Mouse (Mus musculus): Measurements from ENCODE around the gene Noxa1. TPM values are rescaled to one million over a fixed set of nuclear protein-coding genes. Genes with fewer than 3 reads are reported as not detected.

The Noxa1 gene
- polyA plus RNA-seq, 1 experiment = not detected

DNA sequence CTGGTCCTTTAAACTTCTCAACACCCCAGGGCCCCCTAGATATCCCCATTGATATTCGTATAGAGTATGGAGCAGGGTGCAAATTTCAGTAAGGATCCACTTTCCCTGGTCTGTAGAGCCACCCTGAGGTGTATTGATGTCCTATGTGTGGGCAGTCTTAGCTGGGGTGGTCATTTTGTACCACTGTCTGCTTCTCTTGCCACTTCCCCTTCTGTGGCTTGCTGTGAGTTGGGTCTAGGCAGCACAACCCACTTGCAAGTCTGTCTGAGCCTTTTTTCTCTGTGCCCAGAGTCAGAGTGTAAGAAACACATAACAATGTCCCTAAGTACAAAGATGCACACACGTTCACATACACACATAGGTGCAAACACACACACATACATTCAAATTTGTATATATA lies 19.4 kb upstream of the Noxa1 start:
- Histone ChIP-seq H3K4me3 (ENCODE audit: insufficient read depth, low read depth, low read length) (no peak overlapping the region), H3K36me3 (ENCODE audit: control insufficient read depth, insufficient read depth, low read length) (no peaks in the 10 kb centered on the region)
- WGBS = 78% methylated on average over 2 of the region's 2 CpGs

GRCm38 (mm10) chr2:25111184-25111791 lies 16.3 kb upstream of the Noxa1 start:
- no peak for DNase-seq
- peak overlapping the region; percentile 27 for H3K27ac ChIP-seq (ENCODE audit: insufficient read depth, low read depth, low read length)
- 53% methylated on average over 9 of the region's 9 CpGs for WGBS
- no peaks in the 10 kb centered on the region for H3K27me3 ChIP-seq (replicated peaks; ENCODE audit: control insufficient read depth, insufficient read depth, low read length)
- H3K4me1 ChIP-seq (ENCODE audit: control insufficient read depth, insufficient read depth, low read length) = peaks cover 4% of the 10 kb centered on the region; the same call in 1 of the 2 replicates
- TF ChIP-seq POLR2A (IDR thresholded peaks at IDR 0.05; ENCODE audit: low read depth, low read length) (no peak), CTCF (conservative IDR thresholded peaks at IDR 0.05; ENCODE audit: insufficient read depth, insufficient read length, low read depth, low read length) (no peak)
- no peak overlapping the region for H3K4me3 ChIP-seq (ENCODE audit: insufficient read depth, low read depth, low read length)
- H3K36me3 ChIP-seq (ENCODE audit: control insufficient read depth, insufficient read depth, low read length) = no peaks in the 10 kb centered on the region

More for the DNA sequence above, 19.4 kb upstream of the Noxa1 start:
- no peak for TF ChIP-seq CTCF (conservative IDR thresholded peaks at IDR 0.05; ENCODE audit: insufficient read depth, insufficient read length, low read depth, low read length)
- TF ChIP-seq POLR2A (IDR thresholded peaks at IDR 0.05; ENCODE audit: low read depth, low read length) = no peak
- H3K27me3 ChIP-seq (replicated peaks; ENCODE audit: control insufficient read depth, insufficient read depth, low read length) = no peaks in the 10 kb centered on the region
- no peak overlapping the region for H3K27ac ChIP-seq (ENCODE audit: insufficient read depth, low read depth, low read length)
- peaks cover 4% of the 10 kb centered on the region; the same call in 1 of the 2 replicates for H3K4me1 ChIP-seq (ENCODE audit: control insufficient read depth, insufficient read depth, low read length)
- DNase-seq = no peak

- H3K4me1 ChIP-seq (ENCODE audit: control insufficient read depth, insufficient read depth, low read length) = peaks cover 4% of the 10 kb centered on the region; the same call in 1 of the 2 replicates
- no peaks in the 10 kb centered on the region for H3K36me3 ChIP-seq (ENCODE audit: control insufficient read depth, insufficient read depth, low read length)
- H3K4me3 ChIP-seq (ENCODE audit: insufficient read depth, low read depth, low read length) = no peak overlapping the region
- TF ChIP-seq CTCF (conservative IDR thresholded peaks at IDR 0.05; ENCODE audit: insufficient read depth, insufficient read length, low read depth, low read length) (no peak), POLR2A (IDR thresholded peaks at IDR 0.05; ENCODE audit: low read depth, low read length) (no peak)
- no peaks in the 10 kb centered on the region for H3K27me3 ChIP-seq (replicated peaks; ENCODE audit: control insufficient read depth, insufficient read depth, low read length)
- no peak overlapping the region; the same call in 1 of the 2 replicates for H3K27ac ChIP-seq (ENCODE audit: insufficient read depth, low read depth, low read length)
- peak; percentile 92 for DNase-seq
Observed at GRCm38 (mm10) chr2:25110505-25111183, 15.7 kb upstream of the Noxa1 start.

- TF ChIP-seq CTCF (conservative IDR thresholded peaks at IDR 0.05; ENCODE audit: insufficient read depth, insufficient read length, low read depth, low read length) = no peak
- TF ChIP-seq POLR2A (IDR thresholded peaks at IDR 0.05; ENCODE audit: low read depth, low read length) = no peak
- H3K27ac ChIP-seq (ENCODE audit: insufficient read depth, low read depth, low read length) = no peak overlapping the region
- no peaks in the 10 kb centered on the region for H3K27me3 ChIP-seq (replicated peaks; ENCODE audit: control insufficient read depth, insufficient read depth, low read length)
- H3K36me3 ChIP-seq (ENCODE audit: control insufficient read depth, insufficient read depth, low read length) = no peaks in the 10 kb centered on the region
- no peak for DNase-seq
- H3K4me1 ChIP-seq (ENCODE audit: control insufficient read depth, insufficient read depth, low read length) = peaks cover 4% of the 10 kb centered on the region; the same call in 1 of the 2 replicates
- H3K4me3 ChIP-seq (ENCODE audit: insufficient read depth, low read depth, low read length) = no peak overlapping the region
Observed at GRCm38 (mm10) chr2:25109487-25109886, 14.5 kb upstream of the Noxa1 start.

- Histone ChIP-seq H3K4me1 (ENCODE audit: control insufficient read depth, insufficient read depth, low read length) (peaks cover 3% of the 10 kb centered on the region; the same call in 1 of the 2 replicates), H3K27ac (ENCODE audit: insufficient read depth, low read depth, low read length) (no peak overlapping the region), H3K27me3 (replicated peaks; ENCODE audit: control insufficient read depth, insufficient read depth, low read length) (no peaks in the 10 kb centered on the region), H3K36me3 (ENCODE audit: control insufficient read depth, insufficient read depth, low read length) (no peaks in the 10 kb centered on the region), H3K4me3 (ENCODE audit: insufficient read depth, low read depth, low read length) (no peak overlapping the region)
- no peak for DNase-seq
- TF ChIP-seq POLR2A (IDR thresholded peaks at IDR 0.05; ENCODE audit: low read depth, low read length) (no peak), CTCF (conservative IDR thresholded peaks at IDR 0.05; ENCODE audit: insufficient read depth, insufficient read length, low read depth, low read length) (no peak)
- 55% methylated on average over 3 of the region's 3 CpGs for WGBS
Observed at GRCm38 (mm10) chr2:25106045-25106444, 11.1 kb upstream of the Noxa1 start.

DNA sequence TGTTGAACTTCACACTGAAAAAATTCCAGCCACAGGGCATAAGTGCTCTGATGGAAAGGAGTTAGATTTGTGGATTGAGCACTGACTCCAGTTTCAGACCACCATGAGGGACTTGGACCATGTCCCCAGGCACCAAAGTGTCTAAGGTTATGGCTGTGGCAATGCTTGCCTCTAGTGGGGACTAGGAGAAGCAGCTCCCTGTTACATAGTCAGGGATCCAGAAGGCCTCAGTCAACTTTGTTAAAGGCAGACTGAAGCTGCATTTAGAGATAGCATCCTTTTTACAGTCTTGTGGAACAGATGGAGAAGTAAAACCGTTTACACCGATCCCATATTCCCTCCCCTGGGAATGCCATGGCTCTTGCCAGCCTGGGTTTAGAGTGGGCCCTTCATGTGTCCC lies 9.2 kb upstream of the Noxa1 start:
- no peak overlapping the region for H3K4me3 ChIP-seq (ENCODE audit: insufficient read depth, low read depth, low read length)
- H3K4me1 ChIP-seq (ENCODE audit: control insufficient read depth, insufficient read depth, low read length) = no peaks in the 10 kb centered on the region
- DNase-seq = no peak
- 92% methylated on average over 2 of the region's 2 CpGs for WGBS
- H3K27ac ChIP-seq (ENCODE audit: insufficient read depth, low read depth, low read length) = no peak overlapping the region
- no peaks in the 10 kb centered on the region for H3K27me3 ChIP-seq (replicated peaks; ENCODE audit: control insufficient read depth, insufficient read depth, low read length)
- no peak for TF ChIP-seq POLR2A (IDR thresholded peaks at IDR 0.05; ENCODE audit: low read depth, low read length)
- no peak for TF ChIP-seq CTCF (conservative IDR thresholded peaks at IDR 0.05; ENCODE audit: insufficient read depth, insufficient read length, low read depth, low read length)
- no peaks in the 10 kb centered on the region for H3K36me3 ChIP-seq (ENCODE audit: control insufficient read depth, insufficient read depth, low read length)

- DNase-seq = no peak
- Histone ChIP-seq H3K4me3 (ENCODE audit: insufficient read depth, low read depth, low read length) (no peak overlapping the region), H3K36me3 (ENCODE audit: control insufficient read depth, insufficient read depth, low read length) (no peaks in the 10 kb centered on the region), H3K27me3 (replicated peaks; ENCODE audit: control insufficient read depth, insufficient read depth, low read length) (no peaks in the 10 kb centered on the region), H3K4me1 (ENCODE audit: control insufficient read depth, insufficient read depth, low read length) (no peaks in the 10 kb centered on the region), H3K27ac (ENCODE audit: insufficient read depth, low read depth, low read length) (no peak overlapping the region)
- WGBS = 83% methylated on average over 3 of the region's 3 CpGs
- no peak for TF ChIP-seq CTCF (conservative IDR thresholded peaks at IDR 0.05; ENCODE audit: insufficient read depth, insufficient read length, low read depth, low read length)
Observed at GRCm38 (mm10) chr2:25099703-25100102, 4.8 kb upstream of the Noxa1 start.

Measured in kidney, adult 2 months (tissue).